Mouse (Mus musculus) spleen, adult 10 weeks (tissue): ENCODE data around the gene Wsb2. TPM values are rescaled to one million over a fixed set of nuclear protein-coding genes. Genes with fewer than 3 reads are reported as not detected.

ENCODE experiments used
- polyA plus RNA-seq: library from polyadenylated mRNA; stranded (reverse); fragments of 350-450 nt; fragmentation: Illumina TruSeq; extraction: RNeasy Lipid Tissue Mini Kit (QIAGEN cat#74804); gene quantifications from one replicate; pipeline ENCODE4 v1.2.3, GENCODE M21; 2015; ENCODE audit warnings: low replicate concordance; ENCODE audit not compliant: insufficient read depth

Gene Wsb2
- 34.6 TPM for polyA plus RNA-seq

DNA sequence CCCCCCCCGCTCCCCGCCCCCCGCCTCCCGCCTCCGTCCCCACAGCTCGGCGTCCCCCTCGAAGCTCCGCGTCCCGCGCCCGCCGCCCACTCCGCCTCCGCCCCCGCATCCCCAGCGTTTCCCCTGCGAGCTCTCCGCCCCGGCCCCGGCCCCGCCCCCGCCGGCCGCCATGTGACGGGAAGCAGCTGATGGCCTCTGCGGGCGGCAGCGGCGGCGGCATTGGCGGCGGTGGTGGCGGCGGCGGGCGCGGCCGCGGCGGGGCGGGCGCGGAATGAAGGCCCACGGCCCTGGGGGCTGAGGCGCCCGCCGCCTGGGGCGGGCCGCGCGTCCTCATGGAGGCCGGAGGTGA lies at the start of gene Wsb2:
Gene Wsb2, plus strand, starts transcription at position 176 of the 349 bp plus-strand sequence.

DNA sequence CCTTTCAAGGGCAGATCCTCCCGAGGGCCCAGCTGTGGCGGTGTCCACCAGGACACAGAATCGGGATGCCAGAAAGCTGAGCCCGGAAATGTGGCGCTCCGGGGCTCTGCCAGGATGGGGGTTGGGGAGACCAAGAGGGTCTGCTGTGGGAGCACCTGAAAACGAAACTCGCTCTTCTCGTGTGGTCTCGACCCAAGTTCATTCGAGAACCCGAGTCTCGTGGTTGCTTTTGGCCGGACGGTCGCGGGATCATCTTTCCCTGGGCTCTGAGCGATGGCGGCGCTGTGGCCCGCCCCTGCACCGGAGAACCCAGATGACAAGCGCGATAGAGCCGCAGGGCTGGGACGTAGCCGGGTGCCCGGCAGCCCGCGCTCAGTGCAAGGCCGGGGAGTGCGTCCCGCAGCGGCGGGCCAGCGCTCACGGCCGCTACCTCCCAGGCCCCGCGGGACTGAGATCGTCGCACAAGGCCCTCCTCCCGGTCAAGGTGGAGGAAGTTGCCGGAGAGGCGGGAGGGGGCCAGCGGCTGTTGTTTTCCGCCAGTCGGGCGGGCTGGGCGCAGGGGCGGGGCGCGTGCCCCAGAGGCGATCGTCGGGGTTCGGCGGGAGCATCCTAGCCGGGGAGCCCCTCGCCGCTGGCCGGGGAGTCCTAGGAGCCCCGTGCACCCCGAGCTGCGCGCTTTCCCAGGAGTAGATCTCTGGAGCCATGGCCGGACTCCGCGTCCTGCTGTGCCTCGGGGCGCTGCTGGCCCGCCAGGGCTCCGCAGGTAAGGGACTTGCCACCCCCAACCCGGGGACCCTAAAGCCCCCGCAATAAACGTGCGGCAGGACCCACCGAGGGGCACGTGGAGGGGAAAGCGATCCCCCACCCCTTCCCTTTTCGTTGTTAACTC lies 38.1 kb upstream of the Wsb2 start, which contains the start of gene Vsig10:
Gene Vsig10, plus strand, starts transcription at position 343 of the 889 bp plus-strand sequence.

GRCm38 (mm10) chr5:117388877-117389276 lies 31.8 kb downstream of the Wsb2 start, which contains the start of gene Rfc5:
TSS of gene Rfc5 (minus strand) at chr5:117389047.

DNA sequence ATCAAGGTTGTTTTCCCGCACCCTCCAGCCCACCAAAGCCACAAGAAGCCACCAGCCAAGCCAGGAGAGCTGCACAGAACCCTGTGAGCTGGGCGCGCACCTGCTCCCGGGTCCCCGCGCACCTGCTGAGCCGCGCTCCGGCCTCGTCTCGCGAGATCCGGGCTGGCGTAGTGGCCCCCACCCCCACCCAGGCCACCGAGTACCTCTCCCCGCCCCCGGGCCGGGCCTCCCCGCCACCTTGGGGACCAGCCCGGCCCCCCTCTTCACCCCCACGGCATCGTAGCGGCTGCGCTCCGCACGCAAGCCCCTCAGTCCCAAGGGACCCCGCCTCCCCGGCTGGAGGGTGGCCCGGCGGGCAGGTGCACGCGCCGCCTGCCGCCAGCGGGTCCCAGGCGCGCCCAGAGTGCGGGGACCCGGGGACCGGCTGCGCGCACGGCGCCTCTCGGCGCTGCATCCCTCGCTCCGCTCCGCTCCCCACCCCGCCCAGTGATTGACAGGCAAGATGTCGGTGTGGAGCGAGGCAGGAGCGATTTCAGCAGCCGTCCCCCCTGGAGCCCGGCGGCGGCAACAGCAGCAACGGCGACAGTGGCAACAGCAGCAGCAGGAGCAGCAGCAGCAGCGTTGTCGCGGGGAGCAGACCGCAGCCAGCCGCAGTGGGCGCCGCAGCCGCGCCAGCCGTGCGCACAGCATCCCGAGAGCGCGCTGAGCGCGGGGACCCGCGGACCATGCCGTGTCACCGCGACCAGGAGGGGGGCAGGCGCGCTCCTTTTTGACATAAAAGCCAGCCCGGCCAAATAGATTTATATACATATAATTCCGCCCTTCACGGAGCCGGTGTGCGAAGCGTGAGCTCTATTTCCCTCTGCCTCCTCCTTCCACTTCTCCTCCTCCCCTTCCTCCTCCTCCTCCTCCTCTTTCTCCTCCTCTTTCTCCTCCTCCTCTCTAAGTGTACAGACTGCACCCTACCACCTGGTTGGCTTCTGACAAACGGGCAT lies 56.7 kb downstream of the Wsb2 start, which contains the start of gene Ksr2:
Gene Ksr2, plus strand, starts transcription at position 494 of the 995 bp plus-strand sequence.

Other genes starting within 250 kb of the Wsb2 start
- gene Suds3, start 241.2 kb upstream of the Wsb2 start, polyA plus RNA-seq, result 75.4 TPM
- 45.5 TPM for gene Taok3, start 237.2 kb upstream of the Wsb2 start, polyA plus RNA-seq
- 93.1 TPM for gene Pebp1, start 69.7 kb upstream of the Wsb2 start, polyA plus RNA-seq
- gene Vsig10, start 38.2 kb upstream of the Wsb2 start, polyA plus RNA-seq, result 11.2 TPM
- 20.9 TPM for gene Rfc5, start 31.7 kb downstream of the Wsb2 start, polyA plus RNA-seq
- 0.99 TPM for gene Ksr2, start 56.7 kb downstream of the Wsb2 start, polyA plus RNA-seq